Mouse (Mus musculus) ovary, adult 18-20 months (tissue): ENCODE results near the gene Tubgcp4.

ENCODE experiments used
- DNase-seq: peaks from one replicate; pipeline ENCODE4 v3.0.0; 2022; ENCODE audit warnings: low spot score, mixed read lengths

The Tubgcp4 gene

GRCm38 (mm10) chr2:121204276-121204675 is 33.8 kb downstream of the Tubgcp4 start:
- no peak for DNase-seq

GRCm38 (mm10) chr2:121206541-121206940 is 36.1 kb downstream of the Tubgcp4 start:
- no peak for DNase-seq

GRCm38 (mm10) chr2:121214491-121214890 is 44.0 kb downstream of the Tubgcp4 start:
- no peak for DNase-seq

- no peak for DNase-seq
Measured at GRCm38 (mm10) chr2:121219177-121219576, 48.7 kb downstream of the Tubgcp4 start.

- DNase-seq: no peak
Measured at GRCm38 (mm10) chr2:121219994-121220393, 49.5 kb downstream of the Tubgcp4 start.

GRCm38 (mm10) chr2:121223010-121223409 is 52.6 kb downstream of the Tubgcp4 start:
- peak; percentile 59 for DNase-seq

- no peak for DNase-seq
Measured at GRCm38 (mm10) chr2:121228135-121228534, 57.7 kb downstream of the Tubgcp4 start.

GRCm38 (mm10) chr2:121235460-121236072 is 65.1 kb downstream of the Tubgcp4 start:
- no peak for DNase-seq

- DNase-seq: no peak
Measured at GRCm38 (mm10) chr2:121239426-121239825, 69.0 kb downstream of the Tubgcp4 start.

GRCm38 (mm10) chr2:121244099-121244498 is 73.6 kb downstream of the Tubgcp4 start:
- DNase-seq: no peak
